Mouse (Mus musculus) liver, embryonic 14.5 days (tissue): ENCODE measurements around the gene Shroom1. TPM values are rescaled to one million over a fixed set of nuclear protein-coding genes. Genes with fewer than 3 reads are reported as not detected.

Experiments used
- ATAC-seq: fragments of 200-750 bp; cut with Nextera tagmentation; 2 replicates; pipeline ENCODE4 v1.8.0; 2017; ENCODE audit warnings: moderate number of reproducible peaks, mild to moderate bottlenecking, moderate library complexity; ENCODE audit not compliant: insufficient read depth
- DNase-seq, 3 experiments: peaks; one replicate each; pipeline ENCODE4 v3.0.0-alpha.2; 2012 to 2013; ENCODE audit warnings: low read depth in 3 of 3, low spot score in 3 of 3
- H3K27ac ChIP-seq: fragments of 300-500 bp; sonication (generic); 2 replicates; pipeline ENCODE4 v1.5.1; 2014; ENCODE audit warnings: moderate library complexity, mild to moderate bottlenecking, control low read depth, inconsistent platforms
- H3K27me3 ChIP-seq: fragments of 300-500 bp; sonication (generic); 2 replicates; pipeline ENCODE4 v1.6.1; 2014; ENCODE audit warnings: mild to moderate bottlenecking, low read length, moderate library complexity; ENCODE audit not compliant: control insufficient read depth, insufficient read depth
- H3K36me3 ChIP-seq: fragments of 300-500 bp; sonication (generic); replicated peaks from 2 replicates; pipeline ENCODE4 v1.6.1; 2014; ENCODE audit warnings: low read depth; ENCODE audit not compliant: control insufficient read depth, insufficient read depth
- H3K4me1 ChIP-seq, 2 experiments: fragments of 200-500 bp in 1 of 2; fragments of 300-500 bp in 1 of 2; sonication (generic) in 1 of 2; replicated peaks; 2 replicates each; pipeline ENCODE4 v1.6.1; 2012 to 2014; ENCODE audit warnings: antibody characterized with exemption in 1 of 2, inconsistent platforms in 1 of 2, low read length in 1 of 2; ENCODE audit not compliant: control insufficient read depth in 2 of 2, insufficient read depth in 2 of 2
- H3K4me2 ChIP-seq: fragments of 300-500 bp; sonication (generic); 2 replicates; pipeline ENCODE4 v1.6.1; 2014; ENCODE audit warnings: low read depth, mild to moderate bottlenecking, control low read depth, moderate library complexity
- H3K4me3 ChIP-seq, 2 experiments: fragments of 200-500 bp in 1 of 2; fragments of 300-500 bp in 1 of 2; sonication (generic) in 1 of 2; 2 replicates each; pipeline ENCODE4 v1.5.1; 2012 to 2014; ENCODE audit warnings: low read depth in 2 of 2, low read length in 2 of 2, mild to moderate bottlenecking in 2 of 2, control low read depth in 1 of 2, inconsistent platforms in 1 of 2, moderate library complexity in 1 of 2; ENCODE audit not compliant: insufficient read depth in 1 of 2
- H3K9ac ChIP-seq: fragments of 300-500 bp; sonication (generic); replicated peaks from 2 replicates; pipeline ENCODE4 v1.6.1; 2014; ENCODE audit warnings: mild to moderate bottlenecking, control low read depth, moderate library complexity
- H3K9me3 ChIP-seq: fragments of 300-500 bp; sonication (generic); 2 replicates; pipeline ENCODE4 v1.6.1; 2016; ENCODE audit warnings: low read length, mixed read lengths; ENCODE audit not compliant: control insufficient read depth
- CTCF ChIP-seq: IDR thresholded peaks from 2 replicates; pipeline ENCODE4 v1.5.1; 2016; ENCODE audit warnings: antibody characterized with exemption, low read depth, control low read depth
- EP300 ChIP-seq: IDR thresholded peaks from 2 replicates; pipeline ENCODE4 v1.6.1; 2016; ENCODE audit warnings: antibody characterized with exemption, low read depth
- WGBS: fragments of 180-500 bp; shearing (Covaris S2); extraction: QIAGEN DNeasy Blood & Tissue Kit; methylation state at CpG from one replicate; pipeline ENCODE4 v1.1.7; 2014; ENCODE audit not compliant: insufficient replicate concordance; 5-methylcytosine and 5-hydroxymethylcytosine counted together
- polyA plus RNA-seq, 2 experiments: library from polyadenylated mRNA; depleted of rRNA in 1 of 2; stranded (reverse) in 1 of 2; unstranded in 1 of 2; fragments of >200 nt; fragmentation: Nextera tagmentation in 1 of 2; extraction: Ambion mirVana in 1 of 2; gene quantifications; 2 replicates each; pipeline versions ENCODE4 v1.2.1 to v1.2.3; 2012 to 2014

Gene Shroom1
- polyA plus RNA-seq, 2 experiments, result 1.5 to 1.7 TPM

GRCm38 (mm10) chr11:53433057-53433456 lies 23.9 kb upstream of the Shroom1 start:
- Histone ChIP-seq H3K9ac (no peak overlapping the region; the same call in 1 of the 2 replicates), H3K4me2 (peak overlapping the region; percentile 34), H3K27ac (no peak overlapping the region), H3K4me3 (no peak overlapping the region), H3K9me3 (no peaks in the 10 kb centered on the region), H3K27me3 (no peaks in the 10 kb centered on the region), H3K4me1 (peaks cover 24 to 33% of the 10 kb centered on the region in 2 experiments), H3K36me3 (peaks cover 8% of the 10 kb centered on the region)
- peak in 1 of 3 experiments; percentile 34 for DNase-seq
- TF ChIP-seq EP300, result peak; percentile 65
- TF ChIP-seq CTCF, result no peak
- no peak for ATAC-seq
- 10% methylated on average over 6 of the region's 6 CpGs for WGBS

- TF ChIP-seq EP300 (no peak), CTCF (no peak)
- WGBS, result 49% methylated on average over 8 of the region's 8 CpGs
- no peaks in the 10 kb centered on the region for H3K9me3 ChIP-seq
- no peak overlapping the region for H3K4me3 ChIP-seq
- H3K27ac ChIP-seq, result no peak overlapping the region
- H3K27me3 ChIP-seq, result no peaks in the 10 kb centered on the region
- H3K9ac ChIP-seq, result no peak overlapping the region
- DNase-seq (no peak), ATAC-seq (no peak)
- no peaks in the 10 kb centered on the region for H3K36me3 ChIP-seq
- H3K4me2 ChIP-seq, result no peak overlapping the region
- H3K4me1 ChIP-seq, result peaks cover 21 to 28% of the 10 kb centered on the region in 2 experiments
Measured at GRCm38 (mm10) chr11:53435504-53435903, 21.5 kb upstream of the Shroom1 start.

GRCm38 (mm10) chr11:53436338-53436737 lies 20.7 kb upstream of the Shroom1 start:
- Histone ChIP-seq H3K36me3 (no peaks in the 10 kb centered on the region), H3K4me3 (no peak overlapping the region), H3K4me2 (no peak overlapping the region), H3K9ac (no peak overlapping the region), H3K27ac (no peak overlapping the region), H3K4me1 (peaks cover 20 to 28% of the 10 kb centered on the region in 2 experiments), H3K27me3 (no peaks in the 10 kb centered on the region), H3K9me3 (no peaks in the 10 kb centered on the region)
- ATAC-seq (no peak), DNase-seq (no peak)
- WGBS, result 73% methylated on average over 6 of the region's 6 CpGs
- no peak for TF ChIP-seq CTCF
- no peak for TF ChIP-seq EP300

GRCm38 (mm10) chr11:53441921-53442320 lies 15.1 kb upstream of the Shroom1 start:
- no peak overlapping the region for H3K9ac ChIP-seq
- 1% methylated on average over 12 of the region's 12 CpGs for WGBS
- no peaks in the 10 kb centered on the region for H3K9me3 ChIP-seq
- no peaks in the 10 kb centered on the region for H3K27me3 ChIP-seq
- H3K36me3 ChIP-seq, result no peaks in the 10 kb centered on the region
- H3K4me3 ChIP-seq, result no peak overlapping the region
- TF ChIP-seq EP300, result no peak
- no peak for TF ChIP-seq CTCF
- DNase-seq (no peak), ATAC-seq (no peak)
- H3K4me1 ChIP-seq, result peaks cover 0 to 17% of the 10 kb centered on the region in 2 experiments; a peak in 2 of 4 replicates
- H3K4me2 ChIP-seq, result peak overlapping the region; percentile 13; the same call in 1 of the 2 replicates
- no peak overlapping the region for H3K27ac ChIP-seq

GRCm38 (mm10) chr11:53443861-53444260 lies 13.1 kb upstream of the Shroom1 start:
- DNase-seq, result no peak

More at GRCm38 (mm10) chr11:53443861-53444260, 13.1 kb upstream of the Shroom1 start:
- TF ChIP-seq EP300 (no peak), CTCF (peak; percentile 85)
- peaks cover 0 to 17% of the 10 kb centered on the region in 2 experiments; a peak in 2 of 4 replicates for H3K4me1 ChIP-seq
- no peak overlapping the region for H3K4me2 ChIP-seq
- WGBS, result 14% methylated on average over 6 of the region's 6 CpGs
- no peak overlapping the region for H3K4me3 ChIP-seq
- peak; percentile 57; the same call in 1 of the 2 replicates for ATAC-seq
- no peaks in the 10 kb centered on the region for H3K9me3 ChIP-seq
- H3K9ac ChIP-seq, result no peak overlapping the region
- H3K36me3 ChIP-seq, result no peaks in the 10 kb centered on the region
- H3K27ac ChIP-seq, result no peak overlapping the region
- H3K27me3 ChIP-seq, result no peaks in the 10 kb centered on the region
